In the genomic region with DNA sequence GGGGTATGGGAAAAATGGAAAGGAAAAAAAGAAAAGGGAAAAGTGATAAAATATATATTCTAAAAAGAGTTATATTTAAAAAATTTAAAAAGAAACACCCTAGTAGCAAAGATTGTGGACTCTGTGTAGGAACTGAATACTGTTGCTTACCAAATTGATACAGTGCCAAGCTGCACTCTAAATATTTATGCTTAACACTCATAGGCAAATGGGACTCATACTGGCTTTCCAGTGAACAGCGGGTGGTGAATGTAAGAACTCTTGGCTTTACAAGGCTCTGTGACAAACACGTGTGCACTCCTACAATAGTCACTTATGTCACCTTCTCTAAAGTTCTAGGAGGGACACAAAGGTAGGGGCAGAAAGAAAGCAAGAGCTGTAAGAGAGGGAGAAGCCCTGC, we compare ENCODE assay signal across 11 mouse cellular contexts.
"Had no signal": no experiment of that assay in that cellular context is flagged by ENCODE, and none has a peak within 500 bp of the region (broad histone marks: within the 10 kb centered on the region; RNA-seq: fewer than 3 reads in every experiment).

No protein-coding gene starts in this region.

- H3K4me1 ChIP-seq: limb, embryonic 13.5 days; midbrain, embryonic 10.5 days; neural tube, embryonic 15.5 days had no signal

- H3K9ac ChIP-seq: limb, embryonic 13.5 days; liver, embryonic 14.5 days; neural tube, embryonic 15.5 days had no signal

- DNase-seq: kidney, adult 9 months; left cerebral cortex, postnatal 4 days; midbrain, embryonic 14.5 days; thymus, postnatal 4 days had no signal

- H3K27ac ChIP-seq: limb, embryonic 13.5 days; liver, embryonic 14.5 days; midbrain, embryonic 10.5 days; neural tube, embryonic 15.5 days; stomach, postnatal 0 days had no signal

- ATAC-seq: intestine, embryonic 16.5 days had no signal

- H3K36me3 ChIP-seq: limb, embryonic 13.5 days; midbrain, embryonic 10.5 days; neural tube, embryonic 15.5 days had no signal

- H3K4me2 ChIP-seq: limb, embryonic 13.5 days; neural tube, embryonic 15.5 days had no signal

- H3K4me3 ChIP-seq: limb, embryonic 13.5 days; midbrain, embryonic 10.5 days; myocyte; neural tube, embryonic 15.5 days had no signal

- H3K27me3 ChIP-seq: limb, embryonic 13.5 days; neural tube, embryonic 15.5 days had no signal

- H3K9me3 ChIP-seq: limb, embryonic 13.5 days; midbrain, embryonic 10.5 days; neural tube, embryonic 15.5 days had no signal
